Mouse (Mus musculus) liver, embryonic 12.5 days (tissue): ENCODE results near the gene Srl. TPM values are rescaled to one million over a fixed set of nuclear protein-coding genes. Genes with fewer than 3 reads are reported as not detected.
A peak's percentile ranks its signal among the peaks of the same experiment; 100 is the strongest.

Experiments
- ATAC-seq: fragments of 200-750 bp; cut with Nextera tagmentation; 2 replicates; pipeline ENCODE4 v1.8.0; 2017; ENCODE audit warnings: moderate number of reproducible peaks, mild to moderate bottlenecking, moderate library complexity
- H3K27ac ChIP-seq: fragments of 300-500 bp; sonication (generic); 2 replicates; pipeline ENCODE4 v1.5.1; 2016; ENCODE audit warnings: mild to moderate bottlenecking
- H3K27me3 ChIP-seq: fragments of 300-500 bp; sonication (generic); replicated peaks from 2 replicates; pipeline ENCODE4 v1.6.1; 2016; ENCODE audit warnings: mild to moderate bottlenecking, moderate library complexity
- H3K36me3 ChIP-seq: fragments of 300-500 bp; sonication (generic); 2 replicates; pipeline ENCODE4 v1.6.1; 2016; ENCODE audit warnings: mild to moderate bottlenecking, moderate library complexity
- H3K4me1 ChIP-seq: fragments of 300-500 bp; sonication (generic); 2 replicates; pipeline ENCODE4 v1.6.1; 2016
- H3K4me2 ChIP-seq: fragments of 300-500 bp; sonication (generic); 2 replicates; pipeline ENCODE4 v1.6.1; 2016; ENCODE audit warnings: mild to moderate bottlenecking, moderate library complexity
- H3K4me3 ChIP-seq: fragments of 300-500 bp; sonication (generic); 2 replicates; pipeline ENCODE4 v1.5.1; 2016; ENCODE audit warnings: mild to moderate bottlenecking, moderate library complexity
- H3K9ac ChIP-seq: fragments of 300-500 bp; sonication (generic); 2 replicates; pipeline ENCODE4 v1.6.1; 2016; ENCODE audit warnings: mild to moderate bottlenecking, moderate library complexity
- H3K9me3 ChIP-seq: fragments of 300-500 bp; sonication (generic); replicated peaks from 2 replicates; pipeline ENCODE4 v1.6.1; 2016; ENCODE audit warnings: mild to moderate bottlenecking, moderate library complexity
- WGBS: fragments of 180-500 bp; shearing (Covaris S2); methylation state at CpG from one replicate; pipeline ENCODE4 v1.1.7; 2016; ENCODE audit not compliant: insufficient replicate concordance; 5-methylcytosine and 5-hydroxymethylcytosine counted together
- polyA plus RNA-seq: library from polyadenylated mRNA; unstranded; fragments of >200 nt; fragmentation: Nextera tagmentation; extraction: Ambion mirVana; gene quantifications from 2 replicates; pipeline ENCODE4 v1.2.1, GENCODE M21; 2016

The Srl gene
- polyA plus RNA-seq, 1 experiment from 2014 or later: 5.6 TPM

GRCm38 (mm10) chr16:4570737-4571136 lies 29.1 kb upstream of the Srl start:
- WGBS: 71% methylated on average over 4 of the region's 4 CpGs
- Histone ChIP-seq H3K4me1 (no peaks in the 10 kb centered on the region), H3K4me3 (no peak overlapping the region), H3K9me3 (no peaks in the 10 kb centered on the region), H3K27ac (no peak overlapping the region), H3K36me3 (no peaks in the 10 kb centered on the region), H3K4me2 (no peak overlapping the region), H3K9ac (no peak overlapping the region), H3K27me3 (no peaks in the 10 kb centered on the region; the same call in 1 of the 2 replicates)
- no peak for ATAC-seq

- Histone ChIP-seq H3K9me3 (no peaks in the 10 kb centered on the region), H3K36me3 (no peaks in the 10 kb centered on the region), H3K27ac (no peak overlapping the region), H3K27me3 (no peaks in the 10 kb centered on the region; the same call in 1 of the 2 replicates), H3K4me3 (no peak overlapping the region), H3K9ac (no peak overlapping the region), H3K4me2 (no peak overlapping the region), H3K4me1 (no peaks in the 10 kb centered on the region)
- peak; percentile 38; the same call in 1 of the 2 replicates for ATAC-seq
- 18% methylated on average over 4 of the region's 4 CpGs for WGBS
Measured at GRCm38 (mm10) chr16:4567912-4568311, 26.3 kb upstream of the Srl start.

DNA sequence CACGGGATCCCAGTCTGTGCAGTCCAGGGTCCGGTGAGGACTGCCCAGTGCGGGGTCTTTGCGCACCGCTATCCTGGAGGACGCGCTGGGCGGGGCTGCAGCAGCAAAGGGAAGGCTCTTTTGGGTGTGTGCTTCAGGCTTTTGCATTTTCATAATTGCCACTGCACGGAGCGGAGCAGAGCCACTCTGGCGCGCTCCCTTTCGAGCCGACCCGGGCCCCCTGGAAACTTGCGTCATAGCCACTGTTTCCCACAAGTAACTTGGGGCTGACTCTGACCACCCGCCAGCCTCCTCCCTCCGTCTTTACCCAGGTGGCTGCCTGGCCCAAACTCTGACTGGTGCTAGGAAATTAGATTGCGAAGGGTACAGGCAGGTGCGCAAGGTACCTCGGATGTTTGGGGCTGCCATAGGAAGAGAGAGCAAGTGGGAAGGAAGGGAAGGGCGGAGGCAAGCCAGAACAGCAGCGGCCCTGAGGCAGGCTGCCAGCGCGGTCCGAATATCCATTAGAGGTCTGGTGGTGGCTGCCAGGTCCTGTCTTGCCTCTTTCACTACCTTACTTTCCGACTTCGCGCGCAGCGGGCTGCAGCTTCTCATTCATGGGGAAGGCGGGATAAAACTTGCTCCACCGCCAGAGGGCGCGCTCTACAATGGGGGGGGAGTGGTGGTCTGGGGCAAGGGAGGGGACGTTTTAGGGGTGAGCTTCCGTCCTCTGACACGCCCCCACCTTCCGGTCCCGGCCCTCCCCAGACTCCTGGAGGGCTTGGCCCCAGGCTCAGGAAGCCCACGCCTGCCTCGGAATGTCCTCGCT lies 18.7 kb upstream of the Srl start:
- H3K27ac ChIP-seq: peak overlapping the region; percentile 90
- peak overlapping the region; percentile 83 for H3K9ac ChIP-seq
- H3K36me3 ChIP-seq: peaks cover 12% of the 10 kb centered on the region
- under 1% methylated on average over 43 of the region's 43 CpGs for WGBS
- peaks cover 48% of the 10 kb centered on the region for H3K4me1 ChIP-seq
- peak overlapping the region; percentile 73 for H3K4me3 ChIP-seq
- H3K9me3 ChIP-seq: no peaks in the 10 kb centered on the region
- peak overlapping the region; percentile 87 for H3K4me2 ChIP-seq
- peak; percentile 51 for ATAC-seq
- H3K27me3 ChIP-seq: no peaks in the 10 kb centered on the region; the same call in 1 of the 2 replicates

GRCm38 (mm10) chr16:4559715-4560144 lies 18.1 kb upstream of the Srl start, which contains the start of gene Tfap4:
Gene Tfap4, minus strand, starts transcription at chr16:4559854.
- Histone ChIP-seq H3K9me3 (no peaks in the 10 kb centered on the region), H3K4me1 (peaks cover 54% of the 10 kb centered on the region), H3K27me3 (no peaks in the 10 kb centered on the region; the same call in 1 of the 2 replicates), H3K27ac (peak within 1 kb of the TSS; percentile 90), H3K4me3 (peak within 1 kb of the TSS; percentile 73), H3K4me2 (peak within 1 kb of the TSS; percentile 87), H3K36me3 (peaks cover 12% of the 10 kb centered on the region), H3K9ac (peak within 1 kb of the TSS; percentile 83)
- peak; percentile 16 for ATAC-seq
- WGBS: 2% methylated on average over 17 of the region's 17 CpGs

DNA sequence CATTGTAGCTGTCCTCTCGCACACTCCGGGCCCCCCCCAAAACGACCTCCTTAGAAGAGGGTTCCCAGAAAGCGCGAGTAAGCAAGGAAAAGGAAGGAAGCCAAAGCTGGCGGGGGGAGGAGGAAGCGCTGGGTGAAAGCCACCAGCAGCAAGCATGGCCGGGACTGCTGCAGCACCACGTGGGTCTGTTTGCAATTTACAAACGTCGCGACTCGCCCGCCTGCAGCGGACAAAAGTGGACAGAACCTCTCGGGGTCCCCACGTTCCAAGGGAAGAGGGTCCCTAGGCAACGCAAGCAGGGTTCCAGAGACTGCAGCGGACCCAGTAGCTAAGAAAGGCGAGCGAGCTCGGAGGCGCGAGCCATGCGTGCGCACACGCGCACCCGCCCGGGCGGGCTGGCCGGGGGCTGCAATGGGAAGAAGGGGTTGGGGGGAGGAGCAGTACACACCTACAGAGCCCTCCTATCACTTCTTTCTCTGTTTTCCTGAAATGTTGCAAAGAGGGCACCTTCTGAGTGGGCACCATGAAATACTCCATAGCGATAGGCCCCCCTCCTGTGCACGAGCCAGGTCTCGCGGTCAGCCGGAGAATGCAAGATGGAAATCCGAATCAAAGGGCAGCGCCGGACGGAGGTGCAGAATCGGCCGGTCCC lies 17.5 kb upstream of the Srl start:
- under 1% methylated on average over 43 of the region's 43 CpGs for WGBS
- ATAC-seq: peak; percentile 12
- peaks cover 60% of the 10 kb centered on the region for H3K4me1 ChIP-seq

DNA sequence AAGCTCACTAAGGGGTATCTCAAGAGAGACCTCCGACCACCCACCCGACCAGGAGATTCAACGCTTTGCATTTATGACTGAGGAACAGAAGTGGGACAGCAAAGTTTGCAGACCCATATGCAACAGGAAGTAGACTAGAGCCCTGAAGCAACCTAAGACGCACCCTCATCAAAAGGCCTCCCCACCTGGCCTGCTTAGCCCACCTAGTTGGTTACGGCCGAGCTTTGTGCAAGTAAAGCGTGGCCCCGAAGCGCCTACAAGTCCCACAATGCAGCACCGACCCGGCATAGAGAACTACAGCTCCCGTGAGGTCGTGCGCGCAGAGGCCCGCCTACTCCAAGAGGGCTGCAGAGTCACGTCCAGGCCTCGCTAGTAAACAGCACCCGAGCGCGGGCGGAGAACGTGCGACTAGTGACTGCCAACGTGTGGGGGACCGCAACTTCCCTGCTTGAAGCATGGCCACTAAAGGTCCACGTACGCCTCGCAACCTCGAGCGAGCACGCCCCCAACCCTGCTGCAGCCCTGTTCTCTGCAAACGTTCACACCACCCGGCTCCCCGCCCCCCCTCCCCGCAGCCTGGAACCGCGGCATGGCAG lies 16.9 kb upstream of the Srl start:
- Histone ChIP-seq H3K9ac (peak overlapping the region; percentile 83), H3K27ac (peak overlapping the region; percentile 90), H3K4me3 (peak overlapping the region; percentile 73), H3K4me2 (peak overlapping the region; percentile 87), H3K27me3 (no peaks in the 10 kb centered on the region; the same call in 1 of the 2 replicates), H3K4me1 (peaks cover 66% of the 10 kb centered on the region), H3K36me3 (peaks cover 12% of the 10 kb centered on the region), H3K9me3 (no peaks in the 10 kb centered on the region)
- WGBS: 1% methylated on average over 38 of the region's 38 CpGs
- peak; percentile 86 for ATAC-seq

More for the DNA sequence above, 17.5 kb upstream of the Srl start:
- peak overlapping the region; percentile 90 for H3K27ac ChIP-seq
- peak overlapping the region; percentile 87 for H3K4me2 ChIP-seq
- no peaks in the 10 kb centered on the region for H3K9me3 ChIP-seq
- H3K36me3 ChIP-seq: peaks cover 12% of the 10 kb centered on the region
- H3K27me3 ChIP-seq: no peaks in the 10 kb centered on the region; the same call in 1 of the 2 replicates
- peak overlapping the region; percentile 83 for H3K9ac ChIP-seq
- peak overlapping the region; percentile 73 for H3K4me3 ChIP-seq

- Histone ChIP-seq H3K9ac (peak overlapping the region; percentile 83), H3K36me3 (peaks cover 12% of the 10 kb centered on the region), H3K27ac (peak overlapping the region; percentile 90), H3K4me2 (peak overlapping the region; percentile 87), H3K4me1 (peaks cover 72% of the 10 kb centered on the region), H3K27me3 (no peaks in the 10 kb centered on the region), H3K4me3 (peak overlapping the region; percentile 73), H3K9me3 (no peaks in the 10 kb centered on the region)
- WGBS: under 1% methylated on average over 19 of the region's 19 CpGs
- ATAC-seq: peak; percentile 66
Measured at GRCm38 (mm10) chr16:4557949-4558348, 16.3 kb upstream of the Srl start.

DNA sequence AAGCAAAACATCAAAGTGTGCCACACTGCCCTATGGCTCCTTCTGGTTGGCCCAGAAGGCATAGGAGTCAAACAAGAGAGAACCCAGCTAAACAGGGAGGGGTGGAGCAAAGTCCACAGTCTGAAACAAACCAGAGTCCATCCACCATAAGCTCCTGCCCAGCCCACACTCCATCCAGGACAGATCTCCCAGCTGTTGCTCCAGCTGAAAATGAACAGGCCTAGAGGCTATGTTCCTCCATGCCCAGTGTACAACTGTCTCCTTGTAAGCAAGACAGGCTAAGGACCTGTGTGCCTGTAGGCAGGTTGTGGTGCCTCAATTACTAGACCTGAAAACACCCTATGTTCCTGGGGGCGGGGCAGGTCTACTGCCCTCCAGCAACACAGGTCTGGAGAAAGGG lies 15.5 kb upstream of the Srl start:
- Histone ChIP-seq H3K9ac (peak overlapping the region; percentile 83), H3K9me3 (no peaks in the 10 kb centered on the region), H3K4me2 (peak overlapping the region; percentile 87), H3K27me3 (no peaks in the 10 kb centered on the region), H3K27ac (peak overlapping the region; percentile 90), H3K4me3 (peak overlapping the region; percentile 73), H3K36me3 (peaks cover 12% of the 10 kb centered on the region), H3K4me1 (peaks cover 80% of the 10 kb centered on the region)
- WGBS: 58% methylated on average over 1 of the region's 1 CpGs
- ATAC-seq: no peak

GRCm38 (mm10) chr16:4555555-4555954 lies 13.9 kb upstream of the Srl start:
- peaks cover 79% of the 10 kb centered on the region for H3K4me1 ChIP-seq
- peak overlapping the region; percentile 21 for H3K4me2 ChIP-seq
- H3K27me3 ChIP-seq: no peaks in the 10 kb centered on the region
- H3K9ac ChIP-seq: peak overlapping the region; percentile 45; the same call in 1 of the 2 replicates
- H3K9me3 ChIP-seq: no peaks in the 10 kb centered on the region
- H3K4me3 ChIP-seq: no peak overlapping the region
- no peak for ATAC-seq
- peak overlapping the region; percentile 90 for H3K27ac ChIP-seq
- 56% methylated on average over 1 of the region's 1 CpGs for WGBS
- H3K36me3 ChIP-seq: peaks cover 26% of the 10 kb centered on the region

- Histone ChIP-seq H3K4me1 (peaks cover 70% of the 10 kb centered on the region), H3K27me3 (no peaks in the 10 kb centered on the region), H3K9ac (peak overlapping the region; percentile 67), H3K36me3 (peaks cover 47% of the 10 kb centered on the region), H3K4me3 (peak overlapping the region; percentile 44), H3K9me3 (no peaks in the 10 kb centered on the region), H3K4me2 (peak overlapping the region; percentile 86), H3K27ac (peak overlapping the region; percentile 90)
- WGBS: 13% methylated on average over 6 of the region's 6 CpGs
- peak; percentile 90 for ATAC-seq
Measured at GRCm38 (mm10) chr16:4552829-4553550, 11.4 kb upstream of the Srl start.

DNA sequence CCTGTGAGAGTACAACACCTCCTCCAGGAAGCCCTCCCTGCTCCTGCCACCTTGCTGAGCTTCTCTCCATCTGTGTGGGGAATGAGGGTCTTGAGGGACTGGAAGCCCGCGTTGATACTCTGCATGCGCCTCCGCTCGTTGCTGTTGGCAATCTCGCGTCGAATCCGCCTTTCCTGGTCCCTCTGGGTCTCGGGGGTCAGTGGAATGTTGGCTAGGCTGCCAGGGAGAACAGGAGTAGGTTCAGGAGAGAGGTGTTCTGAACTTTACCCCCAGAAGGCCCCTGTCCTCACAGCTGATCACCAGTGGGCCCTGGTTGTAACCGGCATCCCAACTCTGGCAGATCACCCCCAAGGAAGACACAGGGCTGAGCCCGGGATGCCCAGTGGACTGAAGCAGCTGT lies 10.3 kb upstream of the Srl start:
- peak overlapping the region; percentile 90 for H3K27ac ChIP-seq
- peak overlapping the region; percentile 67 for H3K9ac ChIP-seq
- no peak overlapping the region for H3K4me3 ChIP-seq
- H3K27me3 ChIP-seq: no peaks in the 10 kb centered on the region
- peak overlapping the region; percentile 86 for H3K4me2 ChIP-seq
- peaks cover 56% of the 10 kb centered on the region for H3K36me3 ChIP-seq
- H3K4me1 ChIP-seq: peaks cover 59% of the 10 kb centered on the region
- 88% methylated on average over 12 of the region's 12 CpGs for WGBS
- no peak for ATAC-seq
- no peaks in the 10 kb centered on the region for H3K9me3 ChIP-seq
